Comparison of ENCODE assay signal across 8 mouse cellular contexts in genomic region chr2:72515971-72516719, GRCm38 (mm10). TPM values are rescaled to one million over a fixed set of nuclear protein-coding genes. Genes with fewer than 3 reads are reported as not detected.
DNase-seq lines count a peak whose midpoint lies in the region; ATAC-seq lines count a peak whose summit lies in the region.

No protein-coding gene starts in this region.

- no peak overlapping the region for H3K9ac ChIP-seq in liver, embryonic 12.5 days
- H3K9ac ChIP-seq in intestine, embryonic 16.5 days (ENCODE audit: low read depth, low read length): no peak overlapping the region
- no peak overlapping the region for H3K9ac ChIP-seq in midbrain, embryonic 11.5 days (ENCODE audit: low read length)

- intact Hi-C loops in gastrocnemius, postnatal 14 days (cut with DNase I; ENCODE audit: low total_unique reads): loop anchor here (10.0 kb wide), 1 partner anchor 759 kb away; the partner anchor contains the start of gene Sp9
- intact Hi-C loops in left cerebral cortex, postnatal 10 days (cut with DNase I): loop anchor here (5.0 to 10.0 kb wide), 3 partner anchors 106 to 751 kb away; no protein-coding TSS in a partner anchor

- H3K27ac ChIP-seq in liver, embryonic 12.5 days: no peak overlapping the region
- H3K27ac ChIP-seq in intestine, embryonic 16.5 days (ENCODE audit: low read length): no peak overlapping the region
- H3K27ac ChIP-seq in midbrain, embryonic 11.5 days (ENCODE audit: low read depth, low read length): no peak overlapping the region

- no peak overlapping the region for H3K4me2 ChIP-seq in liver, embryonic 12.5 days
- no peak overlapping the region for H3K4me2 ChIP-seq in intestine, embryonic 16.5 days (ENCODE audit: low read depth, low read length)
- H3K4me2 ChIP-seq in midbrain, embryonic 11.5 days: peak overlapping the region; percentile 4; the same call in 1 of the 2 replicates

- H3K4me1 ChIP-seq in liver, embryonic 12.5 days: no peaks in the 10 kb centered on the region
- H3K4me1 ChIP-seq in intestine, embryonic 16.5 days (ENCODE audit: control insufficient read depth, insufficient read depth, low read length): peaks cover 5% of the 10 kb centered on the region; the same call in 1 of the 2 replicates
- H3K4me1 ChIP-seq in midbrain, embryonic 11.5 days (ENCODE audit: control insufficient read depth, insufficient read depth, low read length): peaks cover 7% of the 10 kb centered on the region

- H3K27me3 ChIP-seq in liver, embryonic 12.5 days (replicated peaks): peaks cover 57% of the 10 kb centered on the region
- no peaks in the 10 kb centered on the region for H3K27me3 ChIP-seq in intestine, embryonic 16.5 days (replicated peaks; ENCODE audit: control insufficient read depth, insufficient read depth, low read length)
- peaks cover 54% of the 10 kb centered on the region for H3K27me3 ChIP-seq in midbrain, embryonic 11.5 days (ENCODE audit: control insufficient read depth, insufficient read depth, low read length)

- no peak overlapping the region for H3K4me3 ChIP-seq in liver, embryonic 12.5 days
- no peak overlapping the region for H3K4me3 ChIP-seq in intestine, embryonic 16.5 days (ENCODE audit: low read length)
- no peak overlapping the region for H3K4me3 ChIP-seq in midbrain, embryonic 11.5 days (ENCODE audit: low read depth, low read length)

- DNase-seq in liver: peak; percentile 64
- peak; percentile 95 for DNase-seq in embryo, embryonic 10.5 days (ENCODE audit: low spot score)
- peak; percentile 82 for DNase-seq in gastrocnemius, postnatal 14 days
- DNase-seq in left cerebral cortex, postnatal 10 days (ENCODE audit: extremely low spot score in 1 of 2, low spot score in 2 of 2): peak; percentile 86
- peak; percentile 98 for DNase-seq in midbrain, embryonic 11.5 days (ENCODE audit: low spot score, missing footprints)
- peak; percentile 66 for DNase-seq in skeletal muscle tissue, adult 2 months (ENCODE audit: low read depth, low spot score)

- WGBS in liver, embryonic 12.5 days (ENCODE audit: insufficient replicate concordance): 25% methylated on average over 17 of the region's 17 CpGs
- WGBS in intestine, embryonic 16.5 days: 16% methylated on average over 17 of the region's 17 CpGs
- WGBS in midbrain, embryonic 11.5 days: 14% methylated on average over 17 of the region's 17 CpGs

- H3K36me3 ChIP-seq in liver, embryonic 12.5 days: no peaks in the 10 kb centered on the region
- no peaks in the 10 kb centered on the region for H3K36me3 ChIP-seq in intestine, embryonic 16.5 days (ENCODE audit: control insufficient read depth, insufficient read depth, low read length)
- no peaks in the 10 kb centered on the region for H3K36me3 ChIP-seq in midbrain, embryonic 11.5 days (ENCODE audit: control insufficient read depth, insufficient read depth, low read length)

- ATAC-seq in liver, embryonic 12.5 days: no peak
- ATAC-seq in intestine, embryonic 16.5 days: peak; percentile 73
- ATAC-seq in midbrain, embryonic 11.5 days (ENCODE audit: low FRiP score): peak; percentile 77

- H3K9me3 ChIP-seq in liver, embryonic 12.5 days (replicated peaks): no peaks in the 10 kb centered on the region
- H3K9me3 ChIP-seq in intestine, embryonic 16.5 days (ENCODE audit: control insufficient read depth, low read length): no peaks in the 10 kb centered on the region
- H3K9me3 ChIP-seq in midbrain, embryonic 11.5 days (ENCODE audit: control insufficient read depth, low read length): no peaks in the 10 kb centered on the region

RNA-seq across cellular contexts. Expression of gene Cdca7, which starts 40.2 kb away (rescaled TPM):
- 96.3 and 100 TPM in 2 replicates for polyA plus RNA-seq in liver, embryonic 12.5 days (2016; fragmentation: Nextera tagmentation; extraction: Ambion mirVana)
- total RNA-seq in gastrocnemius, postnatal 14 days (2021): 1 to 10 TPM; 1.0 to 2.4 TPM
- polyA plus RNA-seq in intestine, embryonic 16.5 days (2015; fragmentation: Nextera tagmentation; extraction: Ambion mirVana): 94.9 and 111 TPM in 2 replicates
- total RNA-seq in left cerebral cortex, postnatal 10 days (2021): 1 to 10 TPM; 6.0 to 7.0 TPM
- polyA plus RNA-seq in midbrain, embryonic 11.5 days (2014; fragmentation: Nextera tagmentation; extraction: Ambion mirVana): 172 and 189 TPM in 2 replicates
